Mouse (Mus musculus): Measurements from ENCODE around the gene Nr5a2. TPM values are rescaled to one million over a fixed set of nuclear protein-coding genes. Genes with fewer than 3 reads are reported as not detected.

Gene Nr5a2
- polyA plus RNA-seq, 1 experiment from 2014 or later, result 0.17 TPM

DNA sequence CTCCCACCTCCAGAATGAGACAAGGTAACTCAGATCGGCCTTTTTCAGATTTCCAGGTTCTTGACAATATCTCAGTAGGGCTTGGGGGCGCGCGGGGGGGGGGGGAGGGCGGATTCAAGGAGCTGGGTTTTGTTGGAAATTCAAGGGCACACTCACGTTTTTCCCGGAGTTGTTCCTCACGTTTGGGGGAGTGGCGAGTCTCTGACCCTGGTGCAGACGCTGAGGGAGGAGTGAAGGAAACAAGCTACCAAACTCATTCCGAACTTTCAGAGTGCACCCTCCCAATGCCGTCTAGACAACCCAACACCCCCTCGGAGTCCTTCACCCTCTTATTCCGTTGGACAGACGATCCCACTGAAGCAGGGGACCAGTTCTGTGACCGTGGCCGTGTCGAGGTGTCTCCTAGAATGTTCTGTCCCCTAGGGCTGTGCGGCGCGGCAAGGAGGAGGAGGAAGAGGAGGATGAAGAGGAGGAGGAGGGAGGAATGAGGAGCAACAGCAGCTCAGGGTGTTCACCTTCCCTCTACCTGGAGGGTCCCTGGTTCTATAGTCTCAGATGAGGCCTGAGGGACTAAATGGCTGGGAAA is 8.2 kb downstream of the Nr5a2 start:
- ATAC-seq (no peak), DNase-seq (ENCODE audit: low spot score) (no peak)
- Histone ChIP-seq H3K9ac (ENCODE audit: low read length) (no peak overlapping the region), H3K27ac (ENCODE audit: low read depth, low read length) (no peak overlapping the region), H3K36me3 (ENCODE audit: control insufficient read depth, insufficient read depth, low read length) (no peaks in the 10 kb centered on the region), H3K4me3 (ENCODE audit: low read depth, low read length) (peak overlapping the region; percentile 21; the same call in 1 of the 2 replicates), H3K9me3 (replicated peaks; ENCODE audit: control insufficient read depth, low read length) (0 out of 2 replicates have a peak, but pooled peaks cover 4% of the 10 kb centered on the region), H3K4me2 (ENCODE audit: low read length) (0 out of 2 replicates have a peak overlapping the region, but pooled peaks have one; percentile 12), H3K27me3 (replicated peaks; ENCODE audit: control insufficient read depth, insufficient read depth, low read length) (peaks cover 93% of the 10 kb centered on the region), H3K4me1 (ENCODE audit: control insufficient read depth, insufficient read depth, low read length) (peaks cover 20% of the 10 kb centered on the region)
- WGBS, result 2% methylated on average over 17 of the region's 21 CpGs

DNA sequence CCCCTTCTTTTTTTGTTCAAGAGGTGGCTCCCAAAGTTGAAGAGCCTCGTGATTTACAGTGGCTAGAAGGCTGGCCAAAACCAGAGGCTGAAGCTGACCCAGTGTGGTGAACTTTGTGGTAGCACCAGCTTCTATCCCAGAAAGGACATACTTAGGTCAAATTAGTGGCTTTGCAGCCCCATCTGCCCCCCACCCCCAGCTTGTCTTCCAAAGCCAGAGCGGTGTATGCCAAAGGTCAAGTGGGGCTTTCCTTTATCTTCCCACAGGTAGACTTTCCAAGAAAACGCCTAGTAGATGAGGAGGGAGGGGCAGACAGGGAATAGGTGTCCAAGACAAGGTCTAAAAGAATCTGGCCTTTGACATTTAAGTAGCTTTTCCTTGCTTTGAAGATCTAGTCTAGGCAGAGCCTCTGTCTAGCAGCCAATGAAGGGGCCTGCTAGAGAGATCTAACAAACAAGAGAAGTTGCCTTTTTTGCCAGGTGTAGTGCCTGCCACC is 9.0 kb downstream of the Nr5a2 start:
- H3K27ac ChIP-seq (ENCODE audit: low read depth, low read length), result no peak overlapping the region
- H3K4me1 ChIP-seq (ENCODE audit: control insufficient read depth, insufficient read depth, low read length), result peaks cover 20% of the 10 kb centered on the region
- H3K9me3 ChIP-seq (replicated peaks; ENCODE audit: control insufficient read depth, low read length), result 0 out of 2 replicates have a peak, but pooled peaks cover 4% of the 10 kb centered on the region
- no peak for ATAC-seq
- WGBS, result 13% methylated on average over 3 of the region's 3 CpGs
- H3K27me3 ChIP-seq (replicated peaks; ENCODE audit: control insufficient read depth, insufficient read depth, low read length), result peaks cover 93% of the 10 kb centered on the region
- no peak overlapping the region for H3K9ac ChIP-seq (ENCODE audit: low read length)
- H3K36me3 ChIP-seq (ENCODE audit: control insufficient read depth, insufficient read depth, low read length), result no peaks in the 10 kb centered on the region
- H3K4me3 ChIP-seq (ENCODE audit: low read depth, low read length), result no peak overlapping the region
- DNase-seq (ENCODE audit: low spot score), result no peak
- no peak overlapping the region for H3K4me2 ChIP-seq (ENCODE audit: low read length)

DNA sequence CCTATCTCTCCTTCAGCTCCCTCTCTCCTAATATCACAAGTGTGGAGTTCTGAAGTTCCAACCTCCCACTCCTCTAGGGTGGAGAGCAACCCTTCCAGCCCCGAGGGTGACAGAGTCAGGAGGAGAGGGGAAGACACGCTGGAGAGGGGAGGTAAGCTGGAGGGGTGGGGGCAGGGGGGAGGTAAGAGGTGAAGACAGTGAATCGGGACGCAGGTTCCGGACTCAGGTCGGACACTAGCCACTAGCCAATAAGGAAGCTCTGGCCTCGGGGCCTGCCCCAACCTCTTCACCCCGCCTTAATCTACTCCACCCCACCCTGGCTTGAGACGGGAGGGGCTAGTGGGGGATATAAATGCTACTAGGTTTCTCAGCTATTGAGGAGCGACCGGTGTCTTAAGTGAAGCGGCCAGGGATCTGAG is 10.9 kb downstream of the Nr5a2 start:
- 0% methylated on average over 12 of the region's 12 CpGs for WGBS

DNA sequence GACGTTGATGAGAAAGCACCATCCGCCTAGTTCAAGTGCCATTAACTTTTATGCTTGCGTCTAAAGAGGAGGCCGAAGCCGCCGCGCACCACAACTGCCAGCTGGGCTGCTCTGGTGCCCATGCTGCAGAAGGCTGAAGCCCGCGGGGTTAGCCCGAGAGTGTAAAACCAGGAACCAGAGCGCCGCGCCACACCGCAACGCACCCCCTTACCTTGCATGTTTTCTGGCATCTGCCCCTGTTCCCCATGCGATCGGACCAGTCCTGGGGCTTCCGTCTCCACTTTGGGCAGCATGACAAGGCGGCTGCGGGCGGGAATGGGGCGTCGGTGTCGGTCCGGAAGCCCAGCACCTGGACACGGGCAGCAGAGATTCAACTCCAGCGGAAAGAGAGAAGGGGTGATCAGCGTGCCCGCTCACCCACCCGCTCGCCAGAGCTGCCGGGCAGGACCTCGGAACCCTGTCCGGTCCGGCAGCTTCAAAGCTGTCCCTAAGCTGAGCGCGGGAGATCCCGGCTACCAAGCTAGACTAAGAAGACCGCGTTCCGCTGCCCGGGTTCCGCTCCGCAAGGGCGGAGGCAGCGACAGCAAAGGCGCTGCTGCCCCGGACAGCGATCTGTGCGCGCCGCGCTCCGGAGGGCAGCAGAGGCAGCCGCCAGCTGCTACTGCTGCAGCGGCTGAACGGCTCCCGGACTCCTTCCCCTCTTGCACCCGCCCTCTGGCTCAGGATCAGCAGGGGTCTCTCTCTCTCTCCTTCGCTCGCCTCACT is 11.6 kb downstream of the Nr5a2 start:
- H3K9me3 ChIP-seq (replicated peaks; ENCODE audit: control insufficient read depth, low read length), result 0 out of 2 replicates have a peak, but pooled peaks cover 4% of the 10 kb centered on the region
- no peak overlapping the region for H3K27ac ChIP-seq (ENCODE audit: low read depth, low read length)
- H3K4me3 ChIP-seq (ENCODE audit: low read depth, low read length), result peak overlapping the region; percentile 37
- peak overlapping the region; percentile 54 for H3K9ac ChIP-seq (ENCODE audit: low read length)
- H3K27me3 ChIP-seq (replicated peaks; ENCODE audit: control insufficient read depth, insufficient read depth, low read length), result peaks cover 92% of the 10 kb centered on the region
- WGBS, result under 1% methylated on average over 60 of the region's 61 CpGs
- H3K4me1 ChIP-seq (ENCODE audit: control insufficient read depth, insufficient read depth, low read length), result peaks cover 20% of the 10 kb centered on the region
- peak overlapping the region; percentile 84 for H3K4me2 ChIP-seq (ENCODE audit: low read length)
- H3K36me3 ChIP-seq (ENCODE audit: control insufficient read depth, insufficient read depth, low read length), result no peaks in the 10 kb centered on the region
- ATAC-seq, result peak; percentile 53
- peak; percentile 64 for DNase-seq (ENCODE audit: low spot score)

More for the DNA sequence above, 10.9 kb downstream of the Nr5a2 start:
- H3K9me3 ChIP-seq (replicated peaks; ENCODE audit: control insufficient read depth, low read length), result 0 out of 2 replicates have a peak, but pooled peaks cover 4% of the 10 kb centered on the region
- DNase-seq (ENCODE audit: low spot score), result no peak
- peak overlapping the region; percentile 37 for H3K4me3 ChIP-seq (ENCODE audit: low read depth, low read length)
- H3K36me3 ChIP-seq (ENCODE audit: control insufficient read depth, insufficient read depth, low read length), result no peaks in the 10 kb centered on the region
- H3K9ac ChIP-seq (ENCODE audit: low read length), result 0 out of 2 replicates have a peak overlapping the region, but pooled peaks have one; percentile 54
- H3K27ac ChIP-seq (ENCODE audit: low read depth, low read length), result no peak overlapping the region
- peaks cover 95% of the 10 kb centered on the region for H3K27me3 ChIP-seq (replicated peaks; ENCODE audit: control insufficient read depth, insufficient read depth, low read length)
- peak; percentile 13; the same call in 1 of the 2 replicates for ATAC-seq
- peaks cover 20% of the 10 kb centered on the region for H3K4me1 ChIP-seq (ENCODE audit: control insufficient read depth, insufficient read depth, low read length)
- H3K4me2 ChIP-seq (ENCODE audit: low read length), result peak overlapping the region; percentile 84

DNA sequence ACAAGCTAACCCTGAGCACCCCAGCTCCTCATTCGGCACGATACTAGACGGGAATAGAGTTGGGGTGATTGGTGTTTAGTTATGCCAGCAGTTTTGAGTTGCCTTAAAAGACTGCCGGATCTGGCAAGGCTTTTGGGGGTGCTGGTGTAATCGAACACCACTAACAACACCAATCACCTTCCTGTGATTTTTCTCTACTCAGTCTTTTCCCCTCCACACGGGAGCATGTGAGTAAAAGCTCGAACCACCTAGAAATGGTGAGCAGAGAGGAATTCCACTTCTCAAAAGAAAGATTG is 12.2 kb downstream of the Nr5a2 start:
- H3K27me3 ChIP-seq (replicated peaks; ENCODE audit: control insufficient read depth, insufficient read depth, low read length), result peaks cover 90% of the 10 kb centered on the region
- 2% methylated on average over 7 of the region's 7 CpGs for WGBS
- H3K4me2 ChIP-seq (ENCODE audit: low read length), result peak overlapping the region; percentile 84
- DNase-seq (ENCODE audit: low spot score) (no peak), ATAC-seq (no peak)
- H3K9me3 ChIP-seq (replicated peaks; ENCODE audit: control insufficient read depth, low read length), result 0 out of 2 replicates have a peak, but pooled peaks cover 4% of the 10 kb centered on the region
- peaks cover 20% of the 10 kb centered on the region for H3K4me1 ChIP-seq (ENCODE audit: control insufficient read depth, insufficient read depth, low read length)
- H3K36me3 ChIP-seq (ENCODE audit: control insufficient read depth, insufficient read depth, low read length), result no peaks in the 10 kb centered on the region
- H3K9ac ChIP-seq (ENCODE audit: low read length), result no peak overlapping the region
- H3K4me3 ChIP-seq (ENCODE audit: low read depth, low read length), result peak overlapping the region; percentile 37
- no peak overlapping the region for H3K27ac ChIP-seq (ENCODE audit: low read depth, low read length)

DNA sequence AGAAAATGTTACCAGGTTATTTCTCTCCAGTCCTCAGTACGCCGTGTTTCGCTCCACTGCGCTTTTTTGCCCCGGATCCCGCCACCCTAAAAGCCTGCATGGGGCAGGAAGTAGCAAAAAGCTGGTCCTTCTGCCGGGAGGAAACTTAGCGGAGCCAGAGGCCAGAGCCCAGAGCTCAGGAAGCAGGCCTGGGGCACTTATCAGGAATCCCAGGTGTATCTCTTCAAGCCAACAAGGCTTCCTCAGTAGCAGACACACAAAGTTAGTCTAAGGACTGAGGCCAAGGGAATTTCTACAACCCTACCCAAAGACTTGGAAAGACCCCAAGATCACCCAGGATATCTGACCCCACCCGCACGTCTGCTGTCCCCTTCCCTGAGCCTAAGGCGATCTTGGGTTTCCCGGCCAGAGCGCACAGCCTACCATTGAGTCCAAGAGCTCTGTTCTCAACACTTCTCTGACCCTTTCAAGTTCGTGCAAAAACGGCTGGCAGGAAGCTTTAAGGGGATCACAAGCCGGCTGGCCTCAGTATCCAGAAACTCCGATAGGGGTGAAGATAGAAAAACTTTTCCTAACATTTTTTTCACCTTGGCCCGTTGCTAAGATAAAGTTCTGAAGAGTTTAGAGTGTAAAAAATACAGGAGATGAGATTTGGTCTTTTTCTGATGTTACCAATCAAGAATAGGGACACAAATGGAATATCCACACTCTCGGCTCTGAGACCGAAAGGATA is 12.7 kb downstream of the Nr5a2 start:
- Histone ChIP-seq H3K27me3 (replicated peaks; ENCODE audit: control insufficient read depth, insufficient read depth, low read length) (peaks cover 87% of the 10 kb centered on the region), H3K4me2 (ENCODE audit: low read length) (no peak overlapping the region; the same call in 1 of the 2 replicates), H3K36me3 (ENCODE audit: control insufficient read depth, insufficient read depth, low read length) (no peaks in the 10 kb centered on the region), H3K9me3 (replicated peaks; ENCODE audit: control insufficient read depth, low read length) (0 out of 2 replicates have a peak, but pooled peaks cover 4% of the 10 kb centered on the region), H3K4me3 (ENCODE audit: low read depth, low read length) (no peak overlapping the region), H3K9ac (ENCODE audit: low read length) (no peak overlapping the region), H3K27ac (ENCODE audit: low read depth, low read length) (no peak overlapping the region), H3K4me1 (ENCODE audit: control insufficient read depth, insufficient read depth, low read length) (peaks cover 17% of the 10 kb centered on the region)
- 2% methylated on average over 20 of the region's 20 CpGs for WGBS
- ATAC-seq, result no peak
- no peak for DNase-seq (ENCODE audit: low spot score)

DNA sequence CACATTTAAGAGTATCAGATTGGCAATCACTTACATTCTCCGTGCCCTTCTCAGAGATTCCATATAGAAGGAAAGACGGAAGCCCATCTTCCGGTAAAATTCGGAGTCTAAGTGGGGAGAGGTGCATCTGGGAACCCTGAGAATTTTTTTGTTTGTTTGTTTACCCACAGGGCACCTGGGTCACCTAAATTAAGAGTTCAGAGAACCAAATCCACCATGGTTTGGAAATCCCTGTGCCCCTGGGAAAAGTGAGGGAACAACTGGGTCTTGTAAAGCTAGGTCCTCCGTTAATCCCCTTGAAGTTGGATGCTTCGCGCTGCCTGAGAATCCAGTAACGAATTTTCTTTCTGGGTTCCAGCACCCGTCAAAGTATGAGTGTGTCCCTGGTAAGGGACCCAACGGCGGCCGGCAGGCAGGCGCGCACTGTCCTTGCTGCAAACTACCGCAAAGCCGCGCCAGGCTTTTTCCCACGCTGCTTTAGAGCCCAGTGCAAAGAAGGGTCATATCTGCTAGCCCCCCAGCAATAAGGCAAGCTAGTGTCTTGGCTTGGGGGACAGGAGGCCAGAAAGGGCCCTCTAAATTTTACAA is 13.3 kb downstream of the Nr5a2 start:
- DNase-seq (ENCODE audit: low spot score) (no peak), ATAC-seq (no peak)
- peaks cover 81% of the 10 kb centered on the region for H3K27me3 ChIP-seq (replicated peaks; ENCODE audit: control insufficient read depth, insufficient read depth, low read length)
- 0 out of 2 replicates have a peak, but pooled peaks cover 4% of the 10 kb centered on the region for H3K9me3 ChIP-seq (replicated peaks; ENCODE audit: control insufficient read depth, low read length)
- WGBS, result under 1% methylated on average over 18 of the region's 18 CpGs
- H3K9ac ChIP-seq (ENCODE audit: low read length), result no peak overlapping the region
- no peak overlapping the region for H3K27ac ChIP-seq (ENCODE audit: low read depth, low read length)
- no peaks in the 10 kb centered on the region for H3K36me3 ChIP-seq (ENCODE audit: control insufficient read depth, insufficient read depth, low read length)
- no peak overlapping the region; the same call in 1 of the 2 replicates for H3K4me2 ChIP-seq (ENCODE audit: low read length)
- no peak overlapping the region for H3K4me3 ChIP-seq (ENCODE audit: low read depth, low read length)
- H3K4me1 ChIP-seq (ENCODE audit: control insufficient read depth, insufficient read depth, low read length), result peaks cover 15% of the 10 kb centered on the region

DNA sequence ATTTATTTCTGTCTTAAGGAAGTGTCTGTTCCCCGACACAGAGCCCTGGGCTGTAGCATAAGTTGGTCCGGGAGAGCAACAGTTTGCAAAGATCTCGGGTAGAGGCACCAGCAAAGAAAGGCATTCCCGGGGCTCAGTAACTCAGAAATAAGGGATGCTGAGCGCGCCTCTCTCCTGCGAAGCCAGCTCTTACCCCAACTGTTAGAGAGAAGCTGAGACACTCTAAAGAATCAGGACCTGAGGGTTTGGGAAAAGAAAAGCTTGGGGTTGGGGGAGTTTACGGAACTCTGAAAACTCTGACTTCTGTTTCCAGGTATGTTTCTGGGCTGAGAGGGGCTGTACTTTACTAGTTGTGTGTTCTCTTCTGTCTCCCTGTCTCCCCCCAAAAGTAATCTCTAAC is 13.8 kb downstream of the Nr5a2 start:
- WGBS, result under 1% methylated on average over 8 of the region's 8 CpGs

More for the DNA sequence above, 13.8 kb downstream of the Nr5a2 start:
- no peaks in the 10 kb centered on the region for H3K36me3 ChIP-seq (ENCODE audit: control insufficient read depth, insufficient read depth, low read length)
- no peak overlapping the region for H3K9ac ChIP-seq (ENCODE audit: low read length)
- H3K4me1 ChIP-seq (ENCODE audit: control insufficient read depth, insufficient read depth, low read length), result peaks cover 15% of the 10 kb centered on the region
- peaks cover 76% of the 10 kb centered on the region for H3K27me3 ChIP-seq (replicated peaks; ENCODE audit: control insufficient read depth, insufficient read depth, low read length)
- H3K9me3 ChIP-seq (replicated peaks; ENCODE audit: control insufficient read depth, low read length), result 0 out of 2 replicates have a peak, but pooled peaks cover 2% of the 10 kb centered on the region
- no peak overlapping the region for H3K4me2 ChIP-seq (ENCODE audit: low read length)
- no peak overlapping the region for H3K4me3 ChIP-seq (ENCODE audit: low read depth, low read length)
- no peak for DNase-seq (ENCODE audit: low spot score)
- no peak for ATAC-seq
- no peak overlapping the region for H3K27ac ChIP-seq (ENCODE audit: low read depth, low read length)
